Mouse (Mus musculus) brain, embryonic 14.5 days (tissue): ENCODE results near the gene Slit3.

ENCODE experiments used
- CTCF ChIP-seq: fragments of 200-500 bp; IDR thresholded peaks from 2 replicates; pipeline ENCODE4 v1.5.1; 2012; ENCODE audit warnings: inconsistent platforms, mild to moderate bottlenecking, moderate library complexity, borderline replicate concordance; ENCODE audit not compliant: insufficient read depth, insufficient read length; ENCODE audit errors: extremely low read depth
- POLR2A ChIP-seq: fragments of 200-500 bp; IDR thresholded peaks from 2 replicates; pipeline ENCODE4 v1.6.1; 2012; ENCODE audit warnings: mild to moderate bottlenecking, inconsistent platforms, borderline replicate concordance; ENCODE audit not compliant: poor library complexity, insufficient read depth, insufficient read length, severe bottlenecking; ENCODE audit errors: extremely low read depth

GRCm38 (mm10) chr11:35389341-35389740 lies 268.3 kb downstream of the Slit3 start:
- TF ChIP-seq CTCF (no peak), POLR2A (no peak)
